Mouse (Mus musculus) layer of hippocampus, adult 18-20 months (tissue): ENCODE data around the gene Camk1d. TPM values are rescaled to one million over a fixed set of nuclear protein-coding genes. Genes with fewer than 3 reads are reported as not detected.

Experiments
- DNase-seq, 2 experiments: peaks; one replicate each; pipeline ENCODE4 v3.0.0; 2022; ENCODE audit warnings: low spot score in 2 of 2
- total RNA-seq, 2 experiments: library from RNA; stranded (reverse); gene quantifications; 2 replicates each; pipeline ENCODE4 v1.2.3; 2021

The Camk1d gene
- total RNA-seq, 2 experiments from 2014 or later = 160 to 179 TPM

DNA sequence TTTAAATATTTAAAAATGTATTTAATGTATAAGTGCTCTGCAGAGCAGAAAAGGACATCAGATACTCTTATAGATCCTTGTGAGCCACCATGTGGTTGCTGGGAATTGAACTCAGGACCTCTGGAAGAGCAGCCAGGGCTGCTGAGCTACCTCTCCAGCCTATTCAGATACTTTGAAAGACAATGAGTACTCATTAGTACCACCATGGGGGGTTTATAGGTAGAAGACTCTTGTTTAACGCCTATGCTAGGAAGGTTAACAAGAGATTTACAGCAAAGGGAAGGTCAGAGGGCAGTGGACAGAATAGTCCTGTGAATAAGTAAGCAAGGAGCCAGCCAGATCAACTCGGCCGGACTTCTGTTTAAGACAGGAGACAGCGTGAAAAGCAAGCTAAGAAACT, 357.3 kb downstream of the Camk1d start:
- DNase-seq = no peak

DNA sequence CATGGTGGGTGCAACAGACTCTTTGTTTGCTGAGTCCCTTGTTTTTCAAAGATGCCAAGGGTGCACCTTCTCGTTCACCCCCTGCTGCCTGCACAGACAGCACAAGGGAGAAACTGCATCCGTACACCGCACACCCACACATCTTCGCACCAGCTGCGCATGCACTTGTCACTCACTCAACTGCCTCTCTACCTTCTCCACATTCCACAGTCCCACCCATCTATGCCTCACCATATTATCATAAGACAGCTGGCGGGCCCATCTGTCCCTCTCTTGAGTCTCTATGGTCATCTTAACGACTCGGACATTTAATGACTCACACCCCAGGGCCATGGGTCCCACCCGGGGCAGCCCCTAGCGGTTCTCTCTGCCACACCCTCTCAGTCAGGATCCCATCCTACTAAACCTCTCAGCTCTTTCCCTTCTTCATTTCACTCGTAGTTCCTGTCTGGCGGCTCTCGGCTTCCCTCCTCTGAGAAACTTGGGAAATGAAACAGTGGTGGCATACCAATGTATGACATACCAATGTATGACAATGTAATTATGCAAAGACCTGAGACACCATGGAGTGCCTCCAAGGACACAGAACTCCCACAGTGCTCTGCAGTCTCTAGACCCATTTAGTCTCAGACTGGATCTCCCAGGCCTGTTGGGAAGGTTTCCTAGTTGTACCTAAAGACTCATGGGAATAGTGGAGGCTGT, 361.3 kb downstream of the Camk1d start:
- DNase-seq = no peak

DNA sequence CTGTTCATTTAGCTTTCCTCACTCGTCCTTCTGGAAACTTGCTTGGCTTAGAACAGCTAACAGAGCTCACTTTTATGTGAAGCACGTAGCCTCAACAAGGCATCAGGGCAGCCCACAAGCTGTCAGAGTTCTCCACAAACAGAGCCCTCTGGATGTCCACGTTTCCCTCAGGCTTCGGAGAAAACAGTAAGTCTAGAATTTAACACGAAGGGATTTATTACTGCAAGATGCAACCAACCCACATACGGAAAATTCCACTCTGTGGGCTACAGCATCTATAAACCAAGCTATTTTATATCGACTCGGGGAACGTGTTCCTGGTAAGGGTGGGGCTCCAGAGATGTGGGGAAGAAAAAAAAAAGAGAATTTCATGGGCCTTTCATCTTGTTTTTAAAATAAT, 369.0 kb downstream of the Camk1d start:
- DNase-seq = no peak

DNA sequence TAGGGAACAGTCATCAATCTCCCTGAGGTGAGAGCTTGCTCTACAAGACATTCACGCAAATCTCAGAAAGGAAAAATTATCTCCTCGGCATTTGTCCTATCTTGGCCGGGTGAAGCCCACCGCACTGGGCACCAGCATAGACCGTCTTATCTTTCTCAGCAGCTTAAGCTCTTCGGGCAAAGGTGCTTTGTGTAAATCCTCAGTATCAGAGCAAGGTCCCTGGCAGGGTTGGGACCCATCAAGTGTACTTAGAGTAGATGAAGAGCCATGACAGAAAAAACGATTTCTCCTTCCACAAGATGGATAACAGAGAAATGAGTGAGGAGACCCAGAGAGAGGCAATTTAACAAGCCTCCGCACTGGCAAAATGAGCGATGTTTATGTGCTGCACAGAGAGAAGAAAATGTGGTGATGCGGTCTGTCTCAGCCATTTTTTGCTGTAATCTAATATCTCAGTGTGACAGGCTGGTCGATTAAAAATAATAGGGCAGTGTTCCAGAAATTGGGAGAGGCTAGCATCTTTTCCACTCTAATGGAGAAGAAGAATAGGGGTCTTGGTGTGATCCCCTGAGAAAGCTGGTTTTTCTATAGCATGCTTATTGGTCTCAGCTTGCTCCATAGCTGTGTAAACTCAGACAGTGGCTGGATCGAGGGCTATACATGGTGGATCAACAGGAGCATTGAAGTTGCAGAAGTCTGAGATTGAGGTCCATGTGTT, 386.6 kb downstream of the Camk1d start:
- DNase-seq = no peak

DNA sequence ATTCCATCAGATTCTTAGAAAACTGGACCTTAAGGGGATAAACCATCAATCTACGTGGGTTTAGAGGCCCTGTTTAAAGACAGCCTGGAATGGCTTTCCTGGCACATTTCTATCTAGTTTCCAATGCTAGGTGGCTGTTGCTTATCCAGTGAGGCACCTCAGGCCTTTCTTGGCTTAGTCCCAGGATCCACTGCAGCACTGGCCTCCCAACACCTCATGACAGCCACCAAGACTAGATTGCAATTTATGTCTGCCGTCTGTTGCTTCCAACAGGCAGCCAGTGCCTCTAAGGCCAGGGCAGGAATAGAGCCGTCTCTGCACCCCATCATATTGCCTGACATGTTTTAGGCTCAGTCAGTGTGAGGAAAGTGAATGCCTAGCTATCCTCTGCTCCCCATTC, 389.5 kb downstream of the Camk1d start:
- DNase-seq = no peak

DNA sequence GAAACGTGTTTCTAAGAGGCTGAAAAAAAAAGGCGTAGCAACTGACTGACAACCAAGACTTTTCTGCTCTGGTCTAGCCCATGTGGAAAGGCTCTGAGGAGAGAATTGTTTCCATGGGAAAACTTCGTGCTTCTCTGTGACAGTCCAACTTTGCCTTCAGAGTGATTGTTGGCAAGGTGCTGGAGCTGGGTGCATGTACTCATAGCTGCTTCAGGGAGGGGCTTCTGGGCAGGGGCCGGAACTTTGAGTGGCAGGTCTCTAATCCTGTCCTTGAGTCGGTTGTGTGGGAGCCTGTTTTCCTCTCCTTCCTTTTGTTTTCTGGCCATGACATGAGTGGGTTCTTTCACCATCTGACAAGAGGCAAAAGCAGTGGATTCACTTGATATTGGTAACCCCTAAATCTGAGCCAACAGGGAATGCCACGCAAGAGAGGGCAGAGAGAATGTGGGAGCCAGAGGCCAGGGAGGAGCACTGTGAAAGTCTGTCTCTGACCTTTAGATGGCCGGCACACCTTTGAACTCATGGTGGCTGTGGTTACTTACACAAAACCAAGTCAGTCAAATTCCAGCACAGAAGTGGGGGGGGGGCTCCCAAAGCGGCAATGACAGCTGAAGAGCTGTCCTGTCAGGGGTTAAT, 392.5 kb downstream of the Camk1d start:
- DNase-seq = no peak

DNA sequence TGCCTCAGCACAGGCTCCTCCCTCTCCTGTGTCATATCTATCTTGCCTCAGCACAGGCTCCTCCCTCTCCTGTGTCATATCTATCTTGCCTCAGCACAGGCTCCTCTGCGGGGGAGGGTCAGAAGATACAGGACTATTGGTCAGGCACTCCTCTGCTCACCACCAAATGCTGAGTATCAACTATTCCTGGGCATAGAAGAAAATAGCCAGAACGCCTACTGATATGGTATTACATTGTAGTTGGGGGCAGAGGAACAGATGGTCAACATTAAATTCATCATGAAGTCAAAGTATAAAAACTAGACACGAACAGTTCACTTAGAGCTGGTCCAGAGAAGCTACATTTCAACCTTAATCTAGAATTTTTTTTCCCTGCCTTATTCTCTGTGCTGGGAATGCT, 395.2 kb downstream of the Camk1d start:
- DNase-seq = no peak

DNA sequence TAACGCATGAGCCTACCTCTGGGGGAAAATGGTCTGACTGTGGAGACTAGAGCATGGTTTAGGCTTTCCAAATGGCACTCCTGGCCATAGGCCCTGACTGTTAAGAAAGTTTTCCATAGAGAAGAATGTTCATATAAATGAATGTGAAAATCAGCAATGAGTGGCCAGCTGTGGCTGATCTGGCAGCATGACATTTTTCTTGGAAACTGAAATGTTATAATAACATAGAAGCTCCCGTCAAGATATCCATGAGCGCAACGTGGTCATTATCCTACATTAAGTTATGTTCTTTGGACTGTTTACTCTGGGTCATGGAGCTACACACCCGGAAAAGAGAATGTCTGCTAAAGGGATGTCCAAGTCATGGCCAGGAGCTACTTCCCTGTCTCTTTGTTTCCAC, 397.6 kb downstream of the Camk1d start:
- DNase-seq = no peak

DNA sequence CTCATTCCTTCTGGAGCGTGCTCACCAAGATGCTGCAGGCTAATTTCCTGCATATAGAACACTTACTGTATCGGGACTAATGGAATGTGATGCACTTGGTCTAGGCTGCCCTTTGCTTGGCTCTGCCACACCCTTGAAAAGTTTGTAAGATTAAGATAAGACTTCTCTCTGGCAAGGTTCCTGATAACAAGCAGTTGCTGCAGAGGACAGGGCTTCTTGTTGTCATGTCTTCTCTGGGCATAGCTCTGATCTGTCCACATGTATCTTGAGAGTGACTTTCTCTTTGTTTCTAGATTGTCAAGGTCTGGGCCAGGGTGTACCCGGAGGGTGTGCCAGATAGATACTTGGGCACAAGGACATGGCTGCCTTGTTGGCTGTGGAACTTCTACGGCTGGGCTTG, 398.1 kb downstream of the Camk1d start:
- DNase-seq = no peak

DNA sequence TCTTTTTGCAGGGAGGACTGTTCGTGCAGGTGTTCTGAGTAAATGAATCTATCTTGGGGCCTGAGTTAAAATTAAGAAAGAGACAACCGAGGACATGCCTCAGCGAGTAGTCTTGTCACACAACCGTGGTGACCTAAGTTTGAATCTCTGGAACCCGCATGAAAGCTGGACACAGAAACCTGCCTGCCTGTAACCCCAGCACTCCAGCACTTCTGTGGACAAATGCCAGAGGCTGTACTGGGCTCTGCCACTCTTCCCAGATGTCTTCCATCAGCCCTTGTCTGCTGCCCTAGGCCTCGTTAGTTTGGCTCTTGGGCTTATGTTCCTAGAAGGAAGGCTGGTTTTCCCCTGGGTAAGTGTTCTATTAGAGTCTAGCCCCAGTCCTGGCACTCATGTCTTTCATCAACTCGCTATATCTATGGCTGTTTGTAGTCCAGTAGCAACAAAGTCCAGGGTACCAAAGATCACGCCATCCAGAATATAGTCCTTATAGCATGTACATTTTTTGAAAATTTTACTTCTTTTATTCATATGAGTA, 399.0 kb downstream of the Camk1d start:
- no peak for DNase-seq

DNA sequence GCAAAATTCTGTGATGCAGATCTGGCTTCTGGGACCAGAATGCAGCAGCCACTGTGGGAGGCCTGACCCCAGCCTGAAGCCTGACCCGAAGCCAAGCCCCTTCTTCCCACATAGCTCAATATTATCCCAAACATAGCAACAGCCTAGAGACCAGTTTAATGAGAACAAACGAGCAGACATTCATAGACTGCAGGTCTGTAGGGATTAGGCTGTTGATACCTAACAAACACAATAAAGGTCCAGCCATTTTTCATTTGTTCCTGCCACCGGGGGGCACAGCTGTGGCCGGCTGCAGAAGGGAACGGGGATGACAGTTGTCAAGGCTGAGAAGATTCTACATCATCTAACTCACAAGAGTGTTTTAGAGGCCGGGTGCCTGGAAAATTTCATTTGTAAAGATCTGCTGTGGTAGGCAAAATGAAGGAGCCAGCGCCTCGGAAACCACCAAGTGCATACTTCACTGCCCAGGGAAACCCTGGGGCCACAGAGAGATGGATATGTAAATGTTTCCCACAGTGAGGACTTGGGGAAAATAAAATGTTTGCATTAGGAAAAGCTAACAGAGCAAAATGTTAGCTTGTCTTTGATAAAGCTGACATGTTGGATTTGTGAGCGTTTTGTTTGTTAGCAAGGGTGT, 399.7 kb downstream of the Camk1d start:
- DNase-seq = no peak

DNA sequence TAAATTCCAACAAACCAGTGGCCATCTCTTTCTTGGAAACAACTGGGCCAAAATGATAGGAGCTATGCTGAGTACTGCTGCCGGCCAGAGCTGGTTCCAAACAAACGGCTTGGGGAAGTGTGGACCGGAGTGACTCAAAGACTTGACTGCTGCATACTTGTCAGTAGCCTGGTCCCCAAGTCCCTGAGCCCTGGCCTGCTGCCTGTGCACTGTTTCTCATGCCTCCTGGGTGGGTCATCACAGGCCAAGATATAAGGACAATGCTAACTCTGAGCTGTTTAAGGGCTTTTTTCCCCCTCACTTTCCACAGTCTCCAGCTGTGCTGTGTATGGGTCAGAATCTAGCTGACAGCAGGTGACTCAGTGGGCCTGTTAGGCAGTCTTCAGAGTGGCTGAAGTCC, 409.2 kb downstream of the Camk1d start:
- no peak for DNase-seq

DNA sequence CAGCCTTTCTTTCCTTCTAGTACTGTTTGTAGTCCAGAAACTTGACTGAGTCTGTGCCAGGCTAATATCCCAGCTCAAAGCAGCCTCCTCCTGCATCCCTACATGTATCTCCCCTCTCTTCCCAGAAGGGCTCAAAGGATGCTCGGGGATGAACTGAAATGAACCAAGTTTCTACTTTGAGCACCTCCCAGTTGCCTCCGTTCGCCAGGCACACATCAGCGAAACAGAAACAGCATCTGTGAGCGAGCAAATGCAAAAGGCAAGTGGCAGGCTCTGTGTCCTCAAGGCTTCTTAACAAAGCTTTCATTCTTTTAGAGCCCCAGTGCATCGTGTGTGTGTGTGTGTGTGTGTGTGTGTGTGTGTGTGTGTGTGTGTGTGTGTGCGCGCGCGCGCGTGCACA, 409.9 kb downstream of the Camk1d start:
- DNase-seq = no peak

DNA sequence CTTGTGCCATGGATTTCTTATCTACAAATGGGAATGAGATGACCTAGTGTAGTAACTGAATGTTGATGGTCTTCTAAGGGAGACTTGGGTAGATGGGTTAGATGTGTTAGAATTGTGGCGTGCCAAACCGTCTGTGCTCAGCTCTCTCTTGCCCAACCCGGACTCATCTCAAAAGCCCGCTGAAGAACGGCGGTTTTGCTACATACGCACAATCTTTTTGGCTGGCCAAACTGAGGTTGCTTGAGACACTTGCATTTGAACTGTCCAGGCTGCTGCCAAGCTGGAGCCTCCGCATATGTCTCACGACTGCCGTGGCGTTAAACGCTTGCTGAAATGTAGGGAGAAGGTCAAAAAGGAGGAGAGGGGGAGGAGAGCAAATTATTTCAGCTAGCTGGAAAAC, 413.0 kb downstream of the Camk1d start:
- DNase-seq = no peak

DNA sequence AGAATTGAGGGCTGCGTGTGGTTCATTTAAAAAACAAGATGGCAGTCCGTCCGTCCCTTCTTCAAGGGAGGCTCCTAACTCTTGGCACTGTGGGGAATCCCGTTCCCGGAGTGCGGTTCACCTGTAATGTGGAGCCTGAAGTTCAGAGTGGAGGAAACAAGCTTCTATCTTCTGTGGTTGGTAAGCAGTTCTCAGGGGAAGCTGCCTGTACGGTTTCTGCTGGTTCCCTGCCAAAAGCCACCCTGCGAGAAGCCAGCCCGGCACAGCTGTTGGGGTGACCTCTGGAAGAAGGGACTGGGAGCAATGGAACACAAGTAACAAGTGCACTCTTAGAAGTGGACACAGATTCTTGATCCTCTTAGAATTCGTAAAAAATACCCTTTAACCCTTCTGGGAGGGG, 416.2 kb downstream of the Camk1d start:
- no peak for DNase-seq

DNA sequence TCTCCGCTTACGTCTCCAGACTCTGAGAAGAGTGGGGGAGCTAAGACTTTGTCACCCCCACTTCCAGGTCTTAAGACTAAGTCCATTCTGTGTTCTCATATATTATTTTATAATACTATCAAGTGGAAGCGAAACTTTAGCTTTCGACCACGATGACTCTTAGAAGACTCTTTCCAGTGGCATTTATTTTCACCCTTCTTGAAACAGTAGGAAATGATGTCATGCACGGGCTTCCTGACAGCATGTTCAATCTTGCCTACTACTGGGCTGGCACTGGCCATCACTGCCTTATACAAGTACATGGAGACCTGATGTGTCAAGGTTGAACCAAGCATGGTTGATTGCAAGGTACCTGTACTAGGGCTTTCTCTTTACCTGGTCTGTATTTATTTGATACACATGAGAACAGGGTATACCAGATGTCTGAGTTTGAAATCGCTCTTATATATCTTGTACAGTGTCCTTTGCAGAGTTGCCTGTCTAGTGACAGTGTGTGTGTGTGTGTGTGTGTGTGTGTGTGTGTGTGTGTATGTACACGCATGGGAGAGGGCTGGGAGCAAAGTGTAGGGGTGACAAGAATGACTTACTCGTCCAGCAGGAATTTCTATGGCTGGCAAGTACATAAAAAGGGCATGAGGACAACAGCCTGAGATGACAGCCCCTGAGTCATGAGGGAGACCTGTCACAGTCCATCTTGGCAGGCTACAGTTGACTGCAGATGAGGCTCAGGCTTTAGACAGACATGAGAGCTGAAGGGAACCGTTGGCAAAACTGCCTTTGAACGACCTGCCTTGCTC, 417.4 kb downstream of the Camk1d start:
- no peak for DNase-seq

DNA sequence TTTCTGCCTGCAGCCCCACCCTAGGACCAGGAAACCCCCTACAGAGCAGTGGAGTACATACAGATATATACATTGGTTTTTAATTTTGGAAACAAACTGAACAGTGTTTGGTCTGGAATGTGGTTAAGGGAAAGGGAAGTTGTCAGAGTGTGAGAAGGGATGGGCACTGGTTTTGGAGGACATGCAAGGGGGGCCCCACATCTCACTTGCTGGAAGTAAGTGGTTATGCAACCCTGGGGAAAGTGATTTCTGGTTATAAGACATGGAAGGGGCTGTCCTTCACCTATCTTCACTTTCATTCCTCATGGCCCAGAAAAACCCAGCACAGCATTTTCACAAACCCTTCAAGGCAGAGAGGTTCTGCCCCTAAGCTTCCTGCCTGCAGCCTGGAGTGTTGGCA, 419.2 kb downstream of the Camk1d start:
- DNase-seq = no peak

DNA sequence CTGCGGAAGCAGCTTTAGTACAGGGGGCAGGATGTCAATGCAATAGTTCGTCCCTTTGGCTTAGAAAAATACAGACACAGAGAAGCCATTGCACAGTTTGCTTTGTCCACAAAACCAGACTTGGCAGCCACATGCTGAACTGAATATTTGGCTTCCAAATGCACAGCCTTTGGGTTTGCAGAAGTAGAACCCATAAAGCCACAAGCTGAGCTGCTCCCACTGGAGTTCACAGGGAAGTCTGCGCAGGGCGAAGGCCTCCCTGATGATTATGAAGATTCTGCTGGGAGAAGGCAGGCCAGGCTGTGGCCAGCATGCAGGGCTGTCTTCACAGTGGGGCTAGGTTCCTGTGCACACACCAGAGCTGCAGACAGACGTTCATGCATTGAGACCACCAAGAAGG, 419.9 kb downstream of the Camk1d start:
- no peak for DNase-seq

DNA sequence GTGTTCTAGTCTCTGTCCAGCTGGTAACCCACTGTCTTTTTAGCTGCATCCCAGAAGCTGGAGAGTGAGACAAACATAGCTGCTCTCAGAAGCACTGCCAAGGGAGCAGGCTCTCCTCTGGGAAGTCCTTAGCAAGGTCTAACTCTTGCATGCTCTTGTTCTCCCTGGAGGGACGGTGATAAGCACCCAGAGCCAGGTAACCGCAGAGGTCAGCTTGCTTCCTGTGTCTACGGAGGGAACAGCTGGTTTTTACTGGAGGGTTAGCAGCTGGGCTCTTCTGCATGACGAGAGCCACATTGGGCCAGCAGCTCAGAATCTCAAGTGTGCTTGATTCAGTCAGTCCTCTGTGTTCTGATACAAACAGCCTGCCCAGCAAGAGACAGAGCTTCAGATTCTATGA, 425.7 kb downstream of the Camk1d start:
- no peak for DNase-seq

DNA sequence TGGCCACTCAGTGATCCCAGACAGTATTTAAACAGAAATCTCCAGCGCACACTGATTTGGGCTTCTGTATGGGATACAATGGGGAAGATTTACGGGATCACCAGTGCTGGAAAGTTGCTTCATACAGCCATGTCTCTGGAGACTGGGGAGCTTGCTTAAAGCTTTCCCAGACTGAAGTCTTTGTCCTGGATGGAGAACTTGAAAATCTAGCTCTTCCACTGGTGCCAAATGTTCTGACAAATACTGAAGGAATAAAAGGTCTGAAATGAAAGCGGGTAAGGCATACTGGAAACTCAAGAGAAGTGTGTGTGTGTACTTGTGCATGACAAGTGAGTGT, 427.3 kb downstream of the Camk1d start:
- DNase-seq = no peak
